Mouse (Mus musculus): ENCODE data around the gene Katnb1. TPM values are rescaled to one million over a fixed set of nuclear protein-coding genes. Genes with fewer than 3 reads are reported as not detected.

Katnb1 gene
- polyA plus RNA-seq, 1 experiment, result 46.5 TPM

- TF ChIP-seq FLI1 (IDR thresholded peaks at IDR 0.05; ENCODE audit: low read length) (no peak), GATA1 (IDR thresholded peaks at IDR 0.05; ENCODE audit: borderline replicate concordance, low read length) (no peak)
- peaks cover 78% of the 10 kb centered on the region for H3K4me1 ChIP-seq
- no peaks in the 10 kb centered on the region for H3K9me3 ChIP-seq
- H3K4me3 ChIP-seq (replicated peaks), result no peak overlapping the region
- H3K27me3 ChIP-seq (replicated peaks), result peaks cover 74% of the 10 kb centered on the region
- peaks cover 2% of the 10 kb centered on the region for H3K36me3 ChIP-seq (replicated peaks; ENCODE audit: low read length)
Measured at GRCm38 (mm10) chr8:95143805-95144630, 63.0 kb downstream of the Katnb1 start.

- TF ChIP-seq FLI1 (IDR thresholded peaks at IDR 0.05; ENCODE audit: low read length) (no peak), GATA1 (IDR thresholded peaks at IDR 0.05; ENCODE audit: borderline replicate concordance, low read length) (no peak)
- Histone ChIP-seq H3K4me1 (peaks cover 78% of the 10 kb centered on the region), H3K9me3 (no peaks in the 10 kb centered on the region), H3K36me3 (replicated peaks; ENCODE audit: low read length) (peaks cover 2% of the 10 kb centered on the region), H3K4me3 (replicated peaks) (peak overlapping the region; percentile 10), H3K27me3 (replicated peaks) (peaks cover 72% of the 10 kb centered on the region)
Measured at GRCm38 (mm10) chr8:95144631-95145015, 63.6 kb downstream of the Katnb1 start.

- peaks cover 64% of the 10 kb centered on the region for H3K27me3 ChIP-seq (replicated peaks)
- no peaks in the 10 kb centered on the region for H3K9me3 ChIP-seq
- H3K36me3 ChIP-seq (replicated peaks; ENCODE audit: low read length), result no peaks in the 10 kb centered on the region
- H3K4me3 ChIP-seq (replicated peaks), result no peak overlapping the region
- H3K4me1 ChIP-seq, result peaks cover 78% of the 10 kb centered on the region
- TF ChIP-seq FLI1 (IDR thresholded peaks at IDR 0.05; ENCODE audit: low read length), result no peak
- no peak for TF ChIP-seq GATA1 (IDR thresholded peaks at IDR 0.05; ENCODE audit: borderline replicate concordance, low read length)
Measured at GRCm38 (mm10) chr8:95146044-95146745, 65.2 kb downstream of the Katnb1 start.

DNA sequence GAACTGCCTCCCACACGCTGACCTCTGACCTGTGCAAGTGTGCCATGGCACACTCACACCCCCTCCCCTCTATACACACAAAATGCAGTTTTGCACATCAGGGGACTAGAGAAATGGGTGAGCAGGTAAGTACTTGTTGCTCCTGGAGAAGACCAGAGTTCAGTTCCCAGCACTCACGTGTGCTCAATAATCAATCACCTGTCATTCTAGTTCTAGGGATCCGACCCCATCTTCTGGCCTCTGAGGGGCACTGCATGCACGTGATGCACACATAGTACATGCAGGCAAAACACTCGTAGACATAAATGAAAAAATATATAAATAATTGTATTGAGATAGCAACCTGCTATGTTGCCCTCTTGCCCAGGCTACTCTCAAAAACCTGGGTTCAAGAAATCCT is 65.9 kb downstream of the Katnb1 start:
- no peaks in the 10 kb centered on the region for H3K9me3 ChIP-seq
- no peak for TF ChIP-seq GATA1 (IDR thresholded peaks at IDR 0.05; ENCODE audit: borderline replicate concordance, low read length)
- no peak for TF ChIP-seq FLI1 (IDR thresholded peaks at IDR 0.05; ENCODE audit: low read length)
- H3K27me3 ChIP-seq (replicated peaks), result peaks cover 58% of the 10 kb centered on the region
- no peak overlapping the region for H3K4me3 ChIP-seq (replicated peaks)
- H3K36me3 ChIP-seq (replicated peaks; ENCODE audit: low read length), result peaks cover 2% of the 10 kb centered on the region
- H3K4me1 ChIP-seq, result peaks cover 78% of the 10 kb centered on the region

DNA sequence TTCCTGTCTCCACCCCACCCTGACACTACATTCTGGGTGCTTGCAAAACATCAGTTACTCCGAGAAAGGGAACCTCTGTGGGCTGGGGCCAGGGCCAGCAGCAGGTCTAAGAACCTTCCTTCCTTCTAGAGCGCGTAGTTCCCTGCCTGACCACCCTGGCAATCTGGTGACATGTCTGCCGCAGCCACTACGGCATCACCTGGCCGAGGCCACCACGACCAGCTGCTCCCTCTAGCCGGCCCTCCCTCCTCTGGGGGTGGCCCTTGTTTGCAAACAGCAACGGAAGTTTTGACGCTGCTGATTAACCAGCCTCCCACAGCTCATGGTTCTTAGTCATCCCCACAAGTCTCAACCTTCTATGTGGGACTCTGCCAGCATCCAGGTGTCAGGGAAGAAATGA is 68.4 kb downstream of the Katnb1 start:
- no peak for TF ChIP-seq FLI1 (IDR thresholded peaks at IDR 0.05; ENCODE audit: low read length)
- no peak for TF ChIP-seq GATA1 (IDR thresholded peaks at IDR 0.05; ENCODE audit: borderline replicate concordance, low read length)
- peaks cover 45% of the 10 kb centered on the region for H3K27me3 ChIP-seq (replicated peaks)
- H3K4me3 ChIP-seq (replicated peaks), result peak overlapping the region; percentile 86
- no peaks in the 10 kb centered on the region for H3K9me3 ChIP-seq
- peaks cover 81% of the 10 kb centered on the region for H3K4me1 ChIP-seq
- H3K36me3 ChIP-seq (replicated peaks; ENCODE audit: low read length), result peaks cover 6% of the 10 kb centered on the region

DNA sequence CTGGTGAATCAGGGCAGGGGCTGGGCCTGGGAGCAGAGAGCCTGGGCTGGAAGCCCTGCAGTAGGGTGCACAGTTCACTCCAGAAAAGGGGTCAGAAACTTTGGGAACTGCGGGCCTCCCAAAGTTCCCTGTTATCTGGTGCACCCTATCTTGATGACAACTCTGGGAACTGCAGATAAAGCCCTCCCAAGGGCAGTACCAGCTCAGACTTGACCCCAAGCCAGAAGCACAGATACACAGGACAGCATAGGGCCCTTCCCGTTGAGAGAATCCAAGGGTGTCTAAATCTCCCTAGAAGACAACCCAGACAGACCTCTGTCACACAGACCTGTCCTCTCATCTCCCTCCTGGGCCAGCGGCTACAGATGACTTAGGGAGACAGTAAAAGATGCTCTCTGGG is 69.6 kb downstream of the Katnb1 start:
- Histone ChIP-seq H3K4me1 (peaks cover 83% of the 10 kb centered on the region), H3K9me3 (no peaks in the 10 kb centered on the region), H3K27me3 (replicated peaks) (peaks cover 34% of the 10 kb centered on the region), H3K36me3 (replicated peaks; ENCODE audit: low read length) (peaks cover 6% of the 10 kb centered on the region), H3K4me3 (replicated peaks) (no peak overlapping the region)
- TF ChIP-seq FLI1 (IDR thresholded peaks at IDR 0.05; ENCODE audit: low read length) (no peak), GATA1 (IDR thresholded peaks at IDR 0.05; ENCODE audit: borderline replicate concordance, low read length) (no peak)

Other genes with a start within 250 kb of the Katnb1 start
- gene Coq9, start 242.9 kb upstream of the Katnb1 start, polyA plus RNA-seq (2012; ENCODE audit: insufficient read depth, low replicate concordance), result 62.7 and 175 TPM in 2 replicates
- gene Ciapin1, start 242.8 kb upstream of the Katnb1 start, polyA plus RNA-seq (2012; ENCODE audit: insufficient read depth, low replicate concordance), result 404 and 666 TPM in 2 replicates
- gene Polr2c, start 223.7 kb upstream of the Katnb1 start, polyA plus RNA-seq (2012; ENCODE audit: insufficient read depth, low replicate concordance), result 15.3 and 21.3 TPM in 2 replicates
- 0.81 and 1.1 TPM in 2 replicates for gene Dok4, start 204.9 kb upstream of the Katnb1 start, polyA plus RNA-seq (2012; ENCODE audit: insufficient read depth, low replicate concordance)
- 0.73 and 1.4 TPM in 2 replicates for gene Ccdc102a, start 163.1 kb upstream of the Katnb1 start, polyA plus RNA-seq (2012; ENCODE audit: insufficient read depth, low replicate concordance)
- gene Adgrg5, start 157.5 kb upstream of the Katnb1 start, polyA plus RNA-seq (2012; ENCODE audit: insufficient read depth, low replicate concordance), result 1.2 and 1.8 TPM in 2 replicates
- 388 and 1,147 TPM in 2 replicates for gene Adgrg1, start 106.4 kb upstream of the Katnb1 start, polyA plus RNA-seq (2012; ENCODE audit: insufficient read depth, low replicate concordance)
- gene Adgrg3, start 63.5 kb upstream of the Katnb1 start, polyA plus RNA-seq (2012; ENCODE audit: insufficient read depth, low replicate concordance), result 111 and 126 TPM in 2 replicates
- 0.51 TPM in 1 of 2 replicates, not detected in the other for gene Drc7, start 26.1 kb upstream of the Katnb1 start, polyA plus RNA-seq (2012; ENCODE audit: insufficient read depth, low replicate concordance)
- 53.9 and 60.5 TPM in 2 replicates for gene Kifc3, start 121.6 kb downstream of the Katnb1 start, polyA plus RNA-seq (2012; ENCODE audit: insufficient read depth, low replicate concordance)
- gene Cngb1, start 225.4 kb downstream of the Katnb1 start, polyA plus RNA-seq (2012; ENCODE audit: insufficient read depth, low replicate concordance), result 0.34 and 0.82 TPM in 2 replicates
- gene Tepp, start 229.4 kb downstream of the Katnb1 start, polyA plus RNA-seq (2012; ENCODE audit: insufficient read depth, low replicate concordance), result not detected in 2 replicates

Measured in megakaryocyte, embryonic 14.5 days (primary cell).